In the genomic region with DNA sequence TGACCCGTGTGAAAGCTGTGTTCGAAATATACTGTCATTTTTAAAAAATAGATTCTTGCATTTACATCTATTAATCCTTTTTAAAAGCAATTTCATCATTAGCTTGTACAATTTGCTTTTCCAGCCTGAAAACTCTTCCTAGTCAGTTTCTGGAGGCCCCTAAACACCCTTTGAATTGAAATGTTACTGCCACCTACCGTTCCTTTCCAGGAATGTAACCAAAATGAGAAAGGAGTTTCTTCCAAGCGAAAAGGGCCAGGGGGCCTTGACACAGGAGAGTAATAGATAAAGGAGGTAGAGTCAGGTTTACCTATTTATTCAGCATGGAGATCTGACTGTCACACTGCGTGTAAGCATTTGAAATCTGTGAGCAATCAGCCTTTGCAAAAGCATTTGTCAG, we compare ENCODE assay signal across 9 mouse cellular contexts.
DNase-seq lines count a peak whose midpoint lies in the region; ATAC-seq and TF ChIP-seq lines count a peak whose summit lies in the region.
"Had no signal": no experiment of that assay in that cellular context is flagged by ENCODE, and none has a peak within 500 bp of the region (broad histone marks: within the 10 kb centered on the region; RNA-seq: fewer than 3 reads in every experiment).

No protein-coding gene starts in this region.

- H3K4me1 ChIP-seq in ES-E14 (ENCODE audit: control insufficient read depth in 2 of 2, insufficient read depth in 2 of 2, low read length in 2 of 2, poor library complexity in 1 of 2): no peaks in the 10 kb centered on the region
- 0 out of 2 replicates have a peak, but pooled peaks cover 3% of the 10 kb centered on the region for H3K4me1 ChIP-seq in limb, embryonic 14.5 days (ENCODE audit: control insufficient read depth, insufficient read depth, low read length)

- H3K9me3 ChIP-seq in ES-E14 (ENCODE audit: control insufficient read depth, insufficient read depth, low read depth, low read length): no peaks in the 10 kb centered on the region
- no peaks in the 10 kb centered on the region for H3K9me3 ChIP-seq in limb, embryonic 14.5 days (ENCODE audit: control insufficient read depth, low read length)
- H3K9me3 ChIP-seq: G1E had no signal

- no peak overlapping the region for H3K4me2 ChIP-seq in limb, embryonic 14.5 days (replicated peaks; ENCODE audit: low read depth, low read length, severe bottlenecking)

- H3K36me3 ChIP-seq in ES-E14 (ENCODE audit: control insufficient read depth, insufficient read depth, low read length, poor library complexity, severe bottlenecking): no peaks in the 10 kb centered on the region
- no peaks in the 10 kb centered on the region for H3K36me3 ChIP-seq in limb, embryonic 14.5 days (ENCODE audit: control insufficient read depth, insufficient read depth, low read length)
- H3K36me3 ChIP-seq: G1E had no signal

- no peak for TF ChIP-seq POLR2A in limb, embryonic 14.5 days (IDR thresholded peaks at IDR 0.05; ENCODE audit: borderline replicate concordance, extremely low read depth, insufficient read depth, insufficient read length)

- in situ Hi-C loops in ES-E14 (cut with MboI; ENCODE audit: low sequenced_read_pairs in 2 of 2, unreplicated experiment in 2 of 2): loop anchor here in 1 of 2 experiments (25.0 kb wide), 1 partner anchor 217 kb away; no protein-coding TSS in a partner anchor

- no peak overlapping the region for H3K9ac ChIP-seq in ES-E14 (ENCODE audit: insufficient read depth, low read depth, low read length, poor library complexity, severe bottlenecking)
- no peak overlapping the region for H3K9ac ChIP-seq in limb, embryonic 14.5 days (ENCODE audit: low read depth, low read length, severe bottlenecking)

- WGBS in limb, embryonic 14.5 days: 27% methylated on average over 5 of the region's 5 CpGs

- no peaks in the 10 kb centered on the region for H3K27me3 ChIP-seq in limb, embryonic 14.5 days (ENCODE audit: control insufficient read depth, insufficient read depth, low read length)

- peak; percentile 23 for DNase-seq in gastrocnemius, postnatal 10 days
- DNase-seq in gastrocnemius, postnatal 25 days: no peak
- DNase-seq in ES-E14 (ENCODE audit: low read depth, low spot score): peak; percentile 24
- peak; percentile 76 for DNase-seq in embryo, embryonic 11 days
- peak; percentile 73 for DNase-seq in heart, postnatal 4 days
- peak; percentile 71 for DNase-seq in limb, embryonic 14.5 days (ENCODE audit: low spot score)
- peak; percentile 46 for DNase-seq in right cerebral cortex, postnatal 4 days
- no peak for DNase-seq in urinary bladder, adult 2 months (ENCODE audit: low spot score)

- no peak overlapping the region for H3K27ac ChIP-seq in ES-E14 (ENCODE audit: insufficient read depth, low read depth, low read length, poor library complexity, severe bottlenecking)
- no peak overlapping the region for H3K27ac ChIP-seq in limb, embryonic 14.5 days (replicated peaks; ENCODE audit: low read depth, low read length)

- no peak overlapping the region for H3K4me3 ChIP-seq in ES-E14 (ENCODE audit: insufficient read depth in 1 of 2, low read depth in 1 of 2, low read length in 2 of 2, poor library complexity in 1 of 2, severe bottlenecking in 1 of 2)
- no peak overlapping the region for H3K4me3 ChIP-seq in limb, embryonic 14.5 days (replicated peaks; ENCODE audit: low read length)

- ATAC-seq in limb, embryonic 14.5 days (ENCODE audit: low FRiP score, low read depth): no peak

TF ChIP-seq in ES-E14, 5 proteins besides CTCF, POLR2A, EP300 and RAD21:
- no peak for TF ChIP-seq CHD2 (IDR thresholded peaks at IDR 0.05; ENCODE audit: low read depth, low read length)

Comparison
In these comparisons a context has a peak if more than half of its experiments do, and no peak if none do; other contexts are left out.
1. DNase-seq: peak in gastrocnemius, postnatal 10 days (single experiment), ES-E14 (single experiment), embryo, embryonic 11 days (single experiment), heart, postnatal 4 days (single experiment), limb, embryonic 14.5 days (single experiment) and right cerebral cortex, postnatal 4 days (single experiment); none in gastrocnemius, postnatal 25 days (single experiment) and urinary bladder, adult 2 months (single experiment).